Mouse (Mus musculus): Measurements from ENCODE around the gene Rfx4.
A peak's percentile ranks its signal among the peaks of the same experiment; 100 is the strongest.

Gene Rfx4

GRCm38 (mm10) chr10:84867577-84867976 lies 111.7 kb downstream of the Rfx4 start:
- DNase-seq (ENCODE audit: low read depth, low spot score), result no peak

DNA sequence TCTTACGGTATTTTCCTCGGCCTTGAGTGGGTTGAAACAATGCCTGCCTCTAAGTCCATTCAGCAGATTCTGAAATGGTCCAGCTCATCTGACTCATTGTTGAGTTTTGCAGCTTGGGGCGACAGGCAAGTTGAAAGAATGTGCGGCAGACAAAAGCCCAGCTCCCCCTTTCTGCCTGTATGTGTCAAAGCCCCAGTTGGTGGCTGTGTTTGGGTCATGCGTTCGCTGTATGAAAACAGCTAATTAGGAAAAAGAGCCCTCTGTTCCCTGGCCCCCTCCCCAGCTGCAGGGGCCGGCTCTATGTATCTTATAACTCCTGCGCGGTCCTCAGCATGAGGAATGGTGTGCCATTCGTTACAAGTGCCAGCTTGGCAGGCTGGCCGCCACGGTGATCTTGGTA lies 115.4 kb downstream of the Rfx4 start:
- no peak for DNase-seq (ENCODE audit: low read depth, low spot score)

- DNase-seq (ENCODE audit: low read depth, low spot score), result no peak
Observed at GRCm38 (mm10) chr10:84871921-84872320, 116.1 kb downstream of the Rfx4 start.

GRCm38 (mm10) chr10:84879823-84880571 lies 124.1 kb downstream of the Rfx4 start:
- DNase-seq (ENCODE audit: low read depth, low spot score), result no peak

DNA sequence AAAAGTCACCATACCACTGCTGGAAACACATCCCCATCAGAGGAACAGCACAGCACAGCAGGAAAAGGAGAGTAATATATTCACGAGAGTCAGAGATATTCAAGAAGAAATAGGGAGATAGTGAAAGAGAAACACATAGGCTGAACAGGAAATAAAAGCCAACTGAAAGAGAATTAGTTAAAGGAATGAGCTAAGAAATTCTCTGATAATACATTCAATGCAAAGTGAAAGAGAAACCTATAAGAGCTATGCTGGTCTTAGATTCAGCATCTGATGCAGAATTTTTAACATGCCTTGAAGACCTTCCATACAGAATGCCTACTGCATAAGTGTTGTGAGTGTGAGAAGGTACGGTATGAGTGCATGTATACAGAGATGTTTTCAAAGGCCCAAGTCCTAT lies 126.7 kb downstream of the Rfx4 start:
- no peak for DNase-seq (ENCODE audit: low read depth, low spot score)

- no peak for DNase-seq (ENCODE audit: low read depth, low spot score)
Observed at GRCm38 (mm10) chr10:84885341-84885884, 129.6 kb downstream of the Rfx4 start.

GRCm38 (mm10) chr10:84886221-84886627 lies 130.4 kb downstream of the Rfx4 start:
- no peak for DNase-seq (ENCODE audit: low read depth, low spot score)

GRCm38 (mm10) chr10:84886785-84887184 lies 130.9 kb downstream of the Rfx4 start:
- DNase-seq (ENCODE audit: low read depth, low spot score), result no peak

- DNase-seq (ENCODE audit: low read depth, low spot score), result peak; percentile 31
Observed at GRCm38 (mm10) chr10:84889096-84889846, 133.4 kb downstream of the Rfx4 start.

DNA sequence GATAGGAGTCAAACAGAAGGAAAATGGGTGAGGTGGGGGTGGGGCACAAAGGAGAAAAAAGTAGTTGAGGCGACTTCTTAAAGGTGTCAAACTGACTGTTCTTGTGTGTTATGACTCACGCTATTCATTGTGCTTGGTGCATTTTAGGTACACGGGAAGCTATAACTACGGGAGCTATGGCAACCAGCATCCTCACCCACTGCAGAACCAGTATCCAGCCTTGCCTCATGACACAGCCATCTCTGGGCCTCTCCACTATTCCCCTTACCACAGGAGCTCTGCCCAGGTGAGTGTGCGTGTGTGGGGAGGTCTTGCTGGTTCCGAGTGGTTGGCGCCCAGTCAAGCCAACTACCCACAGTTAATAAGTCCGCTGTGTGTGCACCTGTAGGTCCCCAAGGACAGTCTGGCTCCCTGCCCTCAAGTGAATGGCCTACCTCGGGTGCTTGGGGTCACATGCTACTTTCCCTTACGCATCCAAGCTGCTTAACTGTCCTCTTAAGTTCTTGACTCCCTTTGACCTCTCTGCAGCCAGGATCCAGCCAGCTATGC lies 140.0 kb downstream of the Rfx4 start:
- DNase-seq (ENCODE audit: low read depth, low spot score), result no peak

DNA sequence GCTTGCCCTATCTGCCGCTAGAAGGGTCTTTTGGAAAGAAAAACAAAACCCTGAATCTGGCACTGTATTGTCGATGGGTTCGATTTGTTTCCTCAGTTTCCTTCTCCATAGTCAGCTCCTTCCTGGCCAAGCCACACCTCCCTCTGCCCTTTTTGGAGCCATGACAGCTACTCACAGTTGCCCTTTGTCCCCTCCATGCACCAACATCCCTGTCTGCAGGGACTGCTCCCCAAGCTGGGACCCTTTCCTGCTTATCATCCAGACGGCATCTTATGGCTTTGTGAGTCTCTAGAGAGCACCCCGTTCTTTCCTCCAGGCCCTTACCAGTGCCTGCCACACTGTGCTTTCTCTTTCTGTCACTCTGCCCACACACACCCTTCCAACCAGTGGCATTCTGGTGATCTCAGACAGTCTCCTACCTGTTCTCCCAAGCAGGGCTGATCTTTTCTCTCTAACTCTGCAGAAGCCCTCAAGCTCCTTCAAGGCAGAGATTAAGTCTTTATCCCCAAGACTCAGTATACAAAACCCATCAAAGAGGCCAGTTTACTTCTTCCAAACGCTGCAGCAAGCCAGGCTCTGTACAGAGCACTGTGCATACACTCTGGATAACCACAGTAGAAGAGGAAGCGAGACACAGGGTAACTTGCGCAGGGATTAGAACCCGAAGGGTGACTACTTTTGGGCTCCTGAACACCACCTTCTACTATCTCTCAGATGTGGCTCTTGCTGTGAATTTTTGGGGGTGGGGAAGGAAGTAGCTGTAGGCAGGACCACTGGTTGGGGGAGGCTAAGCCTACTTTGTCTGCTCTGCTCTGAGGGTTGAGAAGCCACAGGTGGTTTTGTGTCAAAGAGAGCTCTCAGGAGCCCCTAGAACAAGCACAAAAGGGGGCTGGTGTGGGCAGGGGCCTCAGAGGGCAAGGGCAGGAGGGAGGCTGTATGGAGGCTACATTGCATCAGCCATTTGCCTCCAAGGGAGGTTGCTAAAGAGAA lies 141.4 kb downstream of the Rfx4 start:
- no peak for DNase-seq (ENCODE audit: low read depth, low spot score)

- DNase-seq (ENCODE audit: low read depth, low spot score), result no peak
Observed at GRCm38 (mm10) chr10:84898144-84898979, 142.5 kb downstream of the Rfx4 start.

GRCm38 (mm10) chr10:84901676-84902075 lies 145.8 kb downstream of the Rfx4 start:
- DNase-seq (ENCODE audit: low read depth, low spot score), result no peak

DNA sequence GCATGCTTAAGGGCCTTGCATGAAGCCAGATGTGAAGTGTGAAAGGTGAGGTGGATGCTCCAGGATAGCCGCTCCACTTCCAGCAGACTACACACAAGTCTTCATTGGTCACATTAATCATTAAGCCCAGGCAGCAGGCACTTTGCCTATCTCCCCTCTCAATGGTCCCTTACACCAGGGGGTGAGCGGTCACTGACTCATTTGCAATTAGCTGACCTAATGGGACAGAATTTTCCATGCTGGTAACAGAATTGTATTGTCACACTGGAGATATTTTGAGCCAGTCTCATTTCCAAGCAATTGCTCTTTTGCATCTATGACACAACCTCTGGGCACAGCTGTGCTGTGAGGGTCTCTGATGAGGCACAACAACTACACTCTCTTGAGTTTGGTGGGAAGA lies 146.4 kb downstream of the Rfx4 start:
- no peak for DNase-seq (ENCODE audit: low read depth, low spot score)

GRCm38 (mm10) chr10:84903307-84903706 lies 147.4 kb downstream of the Rfx4 start:
- DNase-seq (ENCODE audit: low read depth, low spot score), result no peak

- no peak for DNase-seq (ENCODE audit: low read depth, low spot score)
Observed at GRCm38 (mm10) chr10:84903742-84904141, 147.9 kb downstream of the Rfx4 start.

DNA sequence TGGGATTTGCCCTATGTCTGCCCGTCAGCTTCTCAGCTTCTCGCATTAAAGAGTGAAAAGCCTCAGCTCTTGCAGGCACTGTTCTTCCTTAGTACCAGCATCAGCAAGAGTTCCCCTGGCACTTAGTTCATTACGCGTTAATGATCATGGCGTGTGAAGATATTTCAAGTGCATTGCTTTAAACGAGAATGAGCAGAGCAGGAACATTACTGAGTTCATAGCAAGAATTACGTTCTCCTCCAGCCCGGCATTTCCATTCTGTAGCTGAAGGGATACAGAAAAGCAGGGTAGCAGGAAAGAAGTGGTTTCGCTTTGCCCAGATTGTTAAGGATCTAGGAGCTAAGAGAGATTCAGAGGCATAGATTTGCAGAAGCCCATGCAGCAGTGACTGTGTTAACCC lies 151.0 kb downstream of the Rfx4 start:
- no peak for DNase-seq (ENCODE audit: low read depth, low spot score)

DNA sequence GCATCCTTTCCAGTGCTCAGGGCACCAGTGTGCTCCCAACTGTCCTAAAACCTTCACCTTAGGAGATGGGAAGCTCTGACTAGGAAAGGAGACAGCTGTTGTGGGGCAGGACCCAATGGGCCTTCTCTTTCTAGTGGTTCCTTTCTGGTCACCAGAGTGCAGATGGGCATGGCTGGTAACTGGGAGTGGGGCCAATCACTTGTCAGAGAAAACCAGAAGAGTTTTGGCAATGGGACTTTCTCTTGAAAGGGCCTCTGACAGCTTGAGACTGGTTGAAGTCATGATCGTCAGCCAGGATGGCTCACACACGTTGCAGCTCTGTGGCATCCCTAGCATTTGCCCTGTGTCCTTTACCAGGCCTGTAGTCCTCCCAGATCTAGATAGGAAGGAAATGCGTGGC lies 152.1 kb downstream of the Rfx4 start:
- DNase-seq (ENCODE audit: low read depth, low spot score), result no peak

GRCm38 (mm10) chr10:84908471-84908870 lies 152.6 kb downstream of the Rfx4 start:
- DNase-seq (ENCODE audit: low read depth, low spot score), result no peak

- no peak for DNase-seq (ENCODE audit: low read depth, low spot score)
Observed at GRCm38 (mm10) chr10:84909021-84909801, 153.3 kb downstream of the Rfx4 start.

All from retina, postnatal 7 days (tissue).